Mouse (Mus musculus): ENCODE data around the gene Zfyve26. TPM values are rescaled to one million over a fixed set of nuclear protein-coding genes. Genes with fewer than 3 reads are reported as not detected.
A peak's percentile ranks its signal among the peaks of the same experiment; 100 is the strongest.

Zfyve26 gene
- total and polyA plus RNA-seq, 3 experiments, result 10.8 to 14.8 (median 14.3) TPM

GRCm38 (mm10) chr12:79292874-79293273 is 3.2 kb downstream of the Zfyve26 start:
- no peak overlapping the region for H3K27ac ChIP-seq
- 93% methylated on average over 6 of the region's 6 CpGs for WGBS
- no peak overlapping the region for H3K9ac ChIP-seq (ENCODE audit: low read depth, low read length)
- H3K36me3 ChIP-seq (ENCODE audit: control insufficient read depth, insufficient read depth, low read length), result no peaks in the 10 kb centered on the region; the same call in 1 of the 2 replicates
- H3K79me2 ChIP-seq (replicated peaks; ENCODE audit: control insufficient read depth, insufficient read depth, low read length), result no peaks in the 10 kb centered on the region
- no peak for TF ChIP-seq POLR2A (IDR thresholded peaks at IDR 0.05; ENCODE audit: insufficient read depth, low read depth, low read length)
- no peak for TF ChIP-seq CTCF (IDR thresholded peaks at IDR 0.05)
- TF ChIP-seq EP300 (IDR thresholded peaks at IDR 0.05; ENCODE audit: insufficient read depth, low read depth, low read length), result no peak
- no peak for DNase-seq
- intact Hi-C loops (cut with DNase I), result no loop called here
- H3K4me1 ChIP-seq (ENCODE audit: control insufficient read depth, insufficient read depth, low read length), result peaks cover 2% of the 10 kb centered on the region
- no peak overlapping the region for H3K4me3 ChIP-seq
- no peaks in the 10 kb centered on the region for H3K27me3 ChIP-seq (ENCODE audit: control insufficient read depth, insufficient read depth, low read length)

- Histone ChIP-seq H3K79me2 (replicated peaks; ENCODE audit: control insufficient read depth, insufficient read depth, low read length) (no peaks in the 10 kb centered on the region), H3K4me1 (ENCODE audit: control insufficient read depth, insufficient read depth, low read length) (no peaks in the 10 kb centered on the region), H3K9ac (ENCODE audit: low read depth, low read length) (no peak overlapping the region), H3K4me3 (no peak overlapping the region), H3K27ac (no peak overlapping the region), H3K36me3 (ENCODE audit: control insufficient read depth, insufficient read depth, low read length) (no peaks in the 10 kb centered on the region), H3K27me3 (ENCODE audit: control insufficient read depth, insufficient read depth, low read length) (no peaks in the 10 kb centered on the region)
- intact Hi-C loops (cut with DNase I), result no loop called here
- 94% methylated on average over 8 of the region's 8 CpGs for WGBS
- DNase-seq, result no peak
- TF ChIP-seq POLR2A (IDR thresholded peaks at IDR 0.05; ENCODE audit: insufficient read depth, low read depth, low read length) (no peak), CTCF (IDR thresholded peaks at IDR 0.05) (no peak)
These were observed 13.5 kb downstream of the Zfyve26 start for GRCm38 (mm10) chr12:79282595-79282994.

GRCm38 (mm10) chr12:79279513-79280115 is 16.5 kb downstream of the Zfyve26 start:
- no peaks in the 10 kb centered on the region for H3K79me2 ChIP-seq (replicated peaks; ENCODE audit: control insufficient read depth, insufficient read depth, low read length)
- H3K4me3 ChIP-seq, result no peak overlapping the region
- TF ChIP-seq EP300 (IDR thresholded peaks at IDR 0.05; ENCODE audit: insufficient read depth, low read depth, low read length), result no peak
- TF ChIP-seq CTCF (IDR thresholded peaks at IDR 0.05), result no peak
- TF ChIP-seq POLR2A (IDR thresholded peaks at IDR 0.05; ENCODE audit: insufficient read depth, low read depth, low read length), result no peak
- H3K36me3 ChIP-seq (ENCODE audit: control insufficient read depth, insufficient read depth, low read length), result no peaks in the 10 kb centered on the region
- H3K9ac ChIP-seq (ENCODE audit: low read depth, low read length), result no peak overlapping the region
- DNase-seq, result no peak
- WGBS, result 95% methylated on average over 13 of the region's 13 CpGs
- no peaks in the 10 kb centered on the region for H3K27me3 ChIP-seq (ENCODE audit: control insufficient read depth, insufficient read depth, low read length)
- intact Hi-C loops (cut with DNase I), result no loop called here
- no peak overlapping the region for H3K27ac ChIP-seq
- H3K4me1 ChIP-seq (ENCODE audit: control insufficient read depth, insufficient read depth, low read length), result no peaks in the 10 kb centered on the region

GRCm38 (mm10) chr12:79272604-79273003 is 23.5 kb downstream of the Zfyve26 start:
- H3K79me2 ChIP-seq (replicated peaks; ENCODE audit: control insufficient read depth, insufficient read depth, low read length), result no peaks in the 10 kb centered on the region
- WGBS, result 93% methylated on average over 4 of the region's 4 CpGs
- H3K36me3 ChIP-seq (ENCODE audit: control insufficient read depth, insufficient read depth, low read length), result no peaks in the 10 kb centered on the region

GRCm38 (mm10) chr12:79261035-79261434 is 35.1 kb downstream of the Zfyve26 start:
- DNase-seq, result peak in 1 of 2 experiments; percentile 30
- Histone ChIP-seq H3K27me3 (ENCODE audit: control insufficient read depth, insufficient read depth, low read length) (no peaks in the 10 kb centered on the region), H3K4me3 (no peak overlapping the region), H3K79me2 (replicated peaks; ENCODE audit: control insufficient read depth, insufficient read depth, low read length) (no peaks in the 10 kb centered on the region), H3K27ac (no peak overlapping the region), H3K4me1 (ENCODE audit: control insufficient read depth, insufficient read depth, low read length) (no peaks in the 10 kb centered on the region), H3K36me3 (ENCODE audit: control insufficient read depth, insufficient read depth, low read length) (no peaks in the 10 kb centered on the region), H3K9ac (ENCODE audit: low read depth, low read length) (no peak overlapping the region)
- intact Hi-C loops (cut with DNase I), result loop anchor here (5.0 kb wide), 1 partner anchor 69 kb away; the partner anchor contains the start of gene Rdh11
- TF ChIP-seq CTCF (IDR thresholded peaks at IDR 0.05), result peak; percentile 58
- TF ChIP-seq POLR2A (IDR thresholded peaks at IDR 0.05; ENCODE audit: insufficient read depth, low read depth, low read length), result no peak
- 56% methylated on average over 5 of the region's 5 CpGs for WGBS

More at GRCm38 (mm10) chr12:79272604-79273003, 23.5 kb downstream of the Zfyve26 start:
- H3K4me3 ChIP-seq, result no peak overlapping the region
- no peak overlapping the region for H3K9ac ChIP-seq (ENCODE audit: low read depth, low read length)
- H3K27me3 ChIP-seq (ENCODE audit: control insufficient read depth, insufficient read depth, low read length), result no peaks in the 10 kb centered on the region
- H3K4me1 ChIP-seq (ENCODE audit: control insufficient read depth, insufficient read depth, low read length), result no peaks in the 10 kb centered on the region
- DNase-seq, result no peak
- intact Hi-C loops (cut with DNase I), result no loop called here
- H3K27ac ChIP-seq, result no peak overlapping the region
- TF ChIP-seq CTCF (IDR thresholded peaks at IDR 0.05), result no peak
- no peak for TF ChIP-seq POLR2A (IDR thresholded peaks at IDR 0.05; ENCODE audit: insufficient read depth, low read depth, low read length)
- no peak for TF ChIP-seq EP300 (IDR thresholded peaks at IDR 0.05; ENCODE audit: insufficient read depth, low read depth, low read length)

- H3K27ac ChIP-seq, result no peak overlapping the region
- TF ChIP-seq CTCF (IDR thresholded peaks at IDR 0.05) (no peak), POLR2A (IDR thresholded peaks at IDR 0.05; ENCODE audit: insufficient read depth, low read depth, low read length) (no peak), EP300 (IDR thresholded peaks at IDR 0.05; ENCODE audit: insufficient read depth, low read depth, low read length) (no peak)
- no peaks in the 10 kb centered on the region for H3K27me3 ChIP-seq (ENCODE audit: control insufficient read depth, insufficient read depth, low read length)
- no peak overlapping the region for H3K9ac ChIP-seq (ENCODE audit: low read depth, low read length)
- H3K79me2 ChIP-seq (replicated peaks; ENCODE audit: control insufficient read depth, insufficient read depth, low read length), result no peaks in the 10 kb centered on the region
- intact Hi-C loops (cut with DNase I), result loop anchor here (5.0 kb wide), 1 partner anchor 68 kb away; the partner anchor contains the start of gene Rdh11
- no peaks in the 10 kb centered on the region for H3K36me3 ChIP-seq (ENCODE audit: control insufficient read depth, insufficient read depth, low read length)
- no peaks in the 10 kb centered on the region for H3K4me1 ChIP-seq (ENCODE audit: control insufficient read depth, insufficient read depth, low read length)
- no peak for DNase-seq
- no peak overlapping the region for H3K4me3 ChIP-seq
- WGBS, result 93% methylated on average over 2 of the region's 2 CpGs
These were observed 36.0 kb downstream of the Zfyve26 start for GRCm38 (mm10) chr12:79260154-79260553.

Data from heart, adult 2 months (tissue).